Mouse (Mus musculus): ENCODE results near the gene Krt4. TPM values are rescaled to one million over a fixed set of nuclear protein-coding genes. Genes with fewer than 3 reads are reported as not detected.

The Krt4 gene
- polyA plus RNA-seq, 1 experiment from 2014 or later: not detected

GRCm38 (mm10) chr15:101922296-101922695, 2.2 kb downstream of the Krt4 start:
- no peak overlapping the region for H3K9ac ChIP-seq (ENCODE audit: low read depth, low read length)
- no peak overlapping the region for H3K4me2 ChIP-seq (replicated peaks; ENCODE audit: low read depth, low read length)
- no peak overlapping the region for H3K27ac ChIP-seq (ENCODE audit: low read depth, low read length)
- H3K4me3 ChIP-seq (ENCODE audit: low read depth, low read length): no peak overlapping the region
- DNase-seq (ENCODE audit: low spot score): no peak
- H3K36me3 ChIP-seq (ENCODE audit: control insufficient read depth, insufficient read depth, low read length): no peaks in the 10 kb centered on the region
- H3K27me3 ChIP-seq (ENCODE audit: control insufficient read depth, insufficient read depth, low read length): no peaks in the 10 kb centered on the region
- H3K4me1 ChIP-seq (replicated peaks; ENCODE audit: control insufficient read depth, insufficient read depth, low read length): no peaks in the 10 kb centered on the region
- H3K9me3 ChIP-seq (ENCODE audit: control insufficient read depth, low read length): no peaks in the 10 kb centered on the region
- no peak for ATAC-seq (ENCODE audit: low FRiP score)
- 95% methylated on average over 2 of the region's 2 CpGs for WGBS

- H3K4me2 ChIP-seq (replicated peaks; ENCODE audit: low read depth, low read length): no peak overlapping the region
- H3K27me3 ChIP-seq (ENCODE audit: control insufficient read depth, insufficient read depth, low read length): no peaks in the 10 kb centered on the region
- no peak for DNase-seq (ENCODE audit: low spot score)
- no peaks in the 10 kb centered on the region for H3K9me3 ChIP-seq (ENCODE audit: control insufficient read depth, low read length)
- no peak overlapping the region for H3K27ac ChIP-seq (ENCODE audit: low read depth, low read length)
- H3K9ac ChIP-seq (ENCODE audit: low read depth, low read length): no peak overlapping the region
- H3K4me3 ChIP-seq (ENCODE audit: low read depth, low read length): no peak overlapping the region
- WGBS: 73% methylated on average over 2 of the region's 2 CpGs
- no peaks in the 10 kb centered on the region for H3K36me3 ChIP-seq (ENCODE audit: control insufficient read depth, insufficient read depth, low read length)
- no peaks in the 10 kb centered on the region for H3K4me1 ChIP-seq (replicated peaks; ENCODE audit: control insufficient read depth, insufficient read depth, low read length)
- no peak for ATAC-seq (ENCODE audit: low FRiP score)
Measured at GRCm38 (mm10) chr15:101916072-101916471, 8.5 kb downstream of the Krt4 start.

GRCm38 (mm10) chr15:101904849-101905248, 19.7 kb downstream of the Krt4 start:
- no peaks in the 10 kb centered on the region for H3K9me3 ChIP-seq (ENCODE audit: control insufficient read depth, low read length)
- DNase-seq (ENCODE audit: low spot score): no peak
- 78% methylated on average over 5 of the region's 5 CpGs for WGBS

GRCm38 (mm10) chr15:101902171-101903149, 22.1 kb downstream of the Krt4 start:
- Histone ChIP-seq H3K27me3 (ENCODE audit: control insufficient read depth, insufficient read depth, low read length) (no peaks in the 10 kb centered on the region), H3K9ac (ENCODE audit: low read depth, low read length) (no peak overlapping the region)
- no peak for ATAC-seq (ENCODE audit: low FRiP score)

More at GRCm38 (mm10) chr15:101904849-101905248, 19.7 kb downstream of the Krt4 start:
- no peaks in the 10 kb centered on the region for H3K4me1 ChIP-seq (replicated peaks; ENCODE audit: control insufficient read depth, insufficient read depth, low read length)
- H3K9ac ChIP-seq (ENCODE audit: low read depth, low read length): no peak overlapping the region
- no peaks in the 10 kb centered on the region for H3K36me3 ChIP-seq (ENCODE audit: control insufficient read depth, insufficient read depth, low read length)
- H3K4me2 ChIP-seq (replicated peaks; ENCODE audit: low read depth, low read length): no peak overlapping the region
- ATAC-seq (ENCODE audit: low FRiP score): no peak
- no peak overlapping the region for H3K27ac ChIP-seq (ENCODE audit: low read depth, low read length)
- no peak overlapping the region for H3K4me3 ChIP-seq (ENCODE audit: low read depth, low read length)
- no peaks in the 10 kb centered on the region for H3K27me3 ChIP-seq (ENCODE audit: control insufficient read depth, insufficient read depth, low read length)

GRCm38 (mm10) chr15:101895216-101895615, 29.3 kb downstream of the Krt4 start:
- no peak overlapping the region for H3K4me2 ChIP-seq (replicated peaks; ENCODE audit: low read depth, low read length)
- H3K36me3 ChIP-seq (ENCODE audit: control insufficient read depth, insufficient read depth, low read length): no peaks in the 10 kb centered on the region
- no peaks in the 10 kb centered on the region for H3K9me3 ChIP-seq (ENCODE audit: control insufficient read depth, low read length)
- WGBS: 87% methylated on average over 4 of the region's 4 CpGs
- no peak overlapping the region for H3K4me3 ChIP-seq (ENCODE audit: low read depth, low read length)
- ATAC-seq (ENCODE audit: low FRiP score): no peak
- H3K4me1 ChIP-seq (replicated peaks; ENCODE audit: control insufficient read depth, insufficient read depth, low read length): no peaks in the 10 kb centered on the region
- H3K27ac ChIP-seq (ENCODE audit: low read depth, low read length): no peak overlapping the region
- no peak for DNase-seq (ENCODE audit: low spot score)
- no peak overlapping the region for H3K9ac ChIP-seq (ENCODE audit: low read depth, low read length)
- H3K27me3 ChIP-seq (ENCODE audit: control insufficient read depth, insufficient read depth, low read length): no peaks in the 10 kb centered on the region

More at GRCm38 (mm10) chr15:101902171-101903149, 22.1 kb downstream of the Krt4 start:
- Histone ChIP-seq H3K4me1 (replicated peaks; ENCODE audit: control insufficient read depth, insufficient read depth, low read length) (no peaks in the 10 kb centered on the region), H3K4me2 (replicated peaks; ENCODE audit: low read depth, low read length) (no peak overlapping the region), H3K27ac (ENCODE audit: low read depth, low read length) (no peak overlapping the region), H3K4me3 (ENCODE audit: low read depth, low read length) (no peak overlapping the region), H3K36me3 (ENCODE audit: control insufficient read depth, insufficient read depth, low read length) (no peaks in the 10 kb centered on the region), H3K9me3 (ENCODE audit: control insufficient read depth, low read length) (no peaks in the 10 kb centered on the region)
- 63% methylated on average over 12 of the region's 12 CpGs for WGBS
- DNase-seq (ENCODE audit: low spot score): peak; percentile 5

GRCm38 (mm10) chr15:101892820-101893219, 31.7 kb downstream of the Krt4 start, which contains the start of gene Krt76:
TSS of gene Krt76 (minus strand) at chr15:101892920.
- Histone ChIP-seq H3K9ac (ENCODE audit: low read depth, low read length) (no peak within 1 kb of the TSS), H3K4me2 (replicated peaks; ENCODE audit: low read depth, low read length) (no peak within 1 kb of the TSS), H3K36me3 (ENCODE audit: control insufficient read depth, insufficient read depth, low read length) (no peaks in the 10 kb centered on the region), H3K4me3 (ENCODE audit: low read depth, low read length) (no peak within 1 kb of the TSS), H3K4me1 (replicated peaks; ENCODE audit: control insufficient read depth, insufficient read depth, low read length) (no peaks in the 10 kb centered on the region), H3K27ac (ENCODE audit: low read depth, low read length) (no peak within 1 kb of the TSS), H3K27me3 (ENCODE audit: control insufficient read depth, insufficient read depth, low read length) (no peaks in the 10 kb centered on the region), H3K9me3 (ENCODE audit: control insufficient read depth, low read length) (no peaks in the 10 kb centered on the region)
- DNase-seq (ENCODE audit: low spot score) (no peak), ATAC-seq (ENCODE audit: low FRiP score) (no peak)
- 69% methylated on average over 4 of the region's 4 CpGs for WGBS

GRCm38 (mm10) chr15:101879776-101880175, 44.8 kb downstream of the Krt4 start:
- WGBS: 29% methylated on average over 9 of the region's 11 CpGs
- Histone ChIP-seq H3K4me1 (replicated peaks; ENCODE audit: control insufficient read depth, insufficient read depth, low read length) (no peaks in the 10 kb centered on the region), H3K4me2 (replicated peaks; ENCODE audit: low read depth, low read length) (no peak overlapping the region), H3K9ac (ENCODE audit: low read depth, low read length) (no peak overlapping the region), H3K36me3 (ENCODE audit: control insufficient read depth, insufficient read depth, low read length) (no peaks in the 10 kb centered on the region), H3K27ac (ENCODE audit: low read depth, low read length) (no peak overlapping the region), H3K4me3 (ENCODE audit: low read depth, low read length) (no peak overlapping the region), H3K9me3 (ENCODE audit: control insufficient read depth, low read length) (no peaks in the 10 kb centered on the region), H3K27me3 (ENCODE audit: control insufficient read depth, insufficient read depth, low read length) (no peaks in the 10 kb centered on the region)
- DNase-seq (ENCODE audit: low spot score) (peak; percentile 55), ATAC-seq (ENCODE audit: low FRiP score) (no peak)

- DNase-seq (ENCODE audit: low spot score) (no peak), ATAC-seq (ENCODE audit: low FRiP score) (no peak)
- H3K27me3 ChIP-seq (ENCODE audit: control insufficient read depth, insufficient read depth, low read length): no peaks in the 10 kb centered on the region
- H3K9ac ChIP-seq (ENCODE audit: low read depth, low read length): no peak overlapping the region
- no peaks in the 10 kb centered on the region for H3K36me3 ChIP-seq (ENCODE audit: control insufficient read depth, insufficient read depth, low read length)
- no peak overlapping the region for H3K4me3 ChIP-seq (ENCODE audit: low read depth, low read length)
- 62% methylated on average over 2 of the region's 2 CpGs for WGBS
- no peaks in the 10 kb centered on the region for H3K9me3 ChIP-seq (ENCODE audit: control insufficient read depth, low read length)
- no peaks in the 10 kb centered on the region for H3K4me1 ChIP-seq (replicated peaks; ENCODE audit: control insufficient read depth, insufficient read depth, low read length)
- no peak overlapping the region for H3K4me2 ChIP-seq (replicated peaks; ENCODE audit: low read depth, low read length)
- no peak overlapping the region for H3K27ac ChIP-seq (ENCODE audit: low read depth, low read length)
Measured at GRCm38 (mm10) chr15:101878041-101878440, 46.5 kb downstream of the Krt4 start.

- Histone ChIP-seq H3K4me3 (ENCODE audit: low read depth, low read length) (no peak overlapping the region), H3K36me3 (ENCODE audit: control insufficient read depth, insufficient read depth, low read length) (no peaks in the 10 kb centered on the region), H3K27ac (ENCODE audit: low read depth, low read length) (no peak overlapping the region), H3K27me3 (ENCODE audit: control insufficient read depth, insufficient read depth, low read length) (no peaks in the 10 kb centered on the region), H3K9ac (ENCODE audit: low read depth, low read length) (no peak overlapping the region), H3K9me3 (ENCODE audit: control insufficient read depth, low read length) (no peaks in the 10 kb centered on the region), H3K4me1 (replicated peaks; ENCODE audit: control insufficient read depth, insufficient read depth, low read length) (no peaks in the 10 kb centered on the region), H3K4me2 (replicated peaks; ENCODE audit: low read depth, low read length) (no peak overlapping the region)
- WGBS: 88% methylated on average over 1 of the region's 1 CpGs
- DNase-seq (ENCODE audit: low spot score) (no peak), ATAC-seq (ENCODE audit: low FRiP score) (no peak)
Measured at GRCm38 (mm10) chr15:101874383-101874782, 50.2 kb downstream of the Krt4 start.
